Mouse (Mus musculus) intestine, embryonic 16.5 days (tissue): ENCODE measurements around the gene Cat. TPM values are rescaled to one million over a fixed set of nuclear protein-coding genes. Genes with fewer than 3 reads are reported as not detected.

ENCODE experiments used
- ATAC-seq: fragments of 200-750 bp; cut with Nextera tagmentation; 2 replicates; pipeline ENCODE4 v1.8.0; 2017; ENCODE audit warnings: moderate TSS enrichment, moderate library complexity
- H3K27ac ChIP-seq: fragments of 300-500 bp; sonication (generic); 2 replicates; pipeline ENCODE4 v1.5.1; 2014; ENCODE audit warnings: mild to moderate bottlenecking, low read length
- H3K27me3 ChIP-seq: fragments of 300-500 bp; sonication (generic); replicated peaks from 2 replicates; pipeline ENCODE4 v1.6.1; 2014; ENCODE audit warnings: low read length, control low read depth, mixed read lengths; ENCODE audit not compliant: control insufficient read depth, insufficient read depth
- H3K36me3 ChIP-seq: fragments of 300-500 bp; sonication (generic); 2 replicates; pipeline ENCODE4 v1.6.1; 2014; ENCODE audit warnings: low read length, control low read depth; ENCODE audit not compliant: control insufficient read depth, insufficient read depth
- H3K4me1 ChIP-seq: fragments of 300-500 bp; sonication (generic); 2 replicates; pipeline ENCODE4 v1.6.1; 2014; ENCODE audit warnings: low read length, control low read depth, mixed read lengths; ENCODE audit not compliant: control insufficient read depth, insufficient read depth
- H3K4me2 ChIP-seq: fragments of 300-500 bp; sonication (generic); 2 replicates; pipeline ENCODE4 v1.6.1; 2014; ENCODE audit warnings: low read depth, low read length, control low read depth
- H3K4me3 ChIP-seq: fragments of 300-500 bp; sonication (generic); 2 replicates; pipeline ENCODE4 v1.5.1; 2014; ENCODE audit warnings: mild to moderate bottlenecking, low read length
- H3K9ac ChIP-seq: fragments of 300-500 bp; sonication (generic); 2 replicates; pipeline ENCODE4 v1.6.1; 2014; ENCODE audit warnings: low read depth, low read length
- H3K9me3 ChIP-seq: fragments of 300-500 bp; sonication (generic); 2 replicates; pipeline ENCODE4 v1.6.1; 2016; ENCODE audit warnings: low read length, control low read depth; ENCODE audit not compliant: control insufficient read depth
- WGBS: fragments of 180-500 bp; shearing (Covaris S2); extraction: QIAGEN DNeasy Blood & Tissue Kit; methylation state at CpG from one replicate; pipeline ENCODE4 v1.1.7; 2014; 5-methylcytosine and 5-hydroxymethylcytosine counted together
- polyA plus RNA-seq: library from polyadenylated mRNA; unstranded; fragments of >200 nt; fragmentation: Nextera tagmentation; extraction: Ambion mirVana; gene quantifications from 2 replicates; pipeline ENCODE4 v1.2.1, GENCODE M21; 2015

The Cat gene
- polyA plus RNA-seq, 1 experiment from 2014 or later: 169 TPM

DNA sequence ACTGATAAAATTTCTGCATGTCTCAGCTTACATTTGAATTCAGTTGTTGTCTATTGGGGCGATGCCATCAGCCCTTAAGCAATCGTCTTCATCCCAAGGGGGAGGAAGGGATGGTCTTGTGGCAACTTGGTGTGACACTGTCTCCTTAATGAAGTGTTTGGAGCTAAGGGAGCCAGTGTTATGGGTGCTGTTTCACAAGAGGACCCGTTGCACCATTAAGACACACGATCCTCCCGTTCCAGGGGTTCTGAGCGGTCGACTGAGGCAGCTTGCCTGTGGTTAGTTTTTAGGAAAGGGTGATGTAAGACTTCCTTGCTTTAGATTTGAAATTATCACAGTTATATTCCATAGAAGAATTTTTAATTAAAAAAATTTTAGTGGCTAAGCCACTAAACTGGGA lies 35.1 kb downstream of the Cat start:
- H3K27ac ChIP-seq: no peak overlapping the region
- H3K4me3 ChIP-seq: no peak overlapping the region
- ATAC-seq: no peak
- H3K4me2 ChIP-seq: no peak overlapping the region
- 80% methylated on average over 7 of the region's 7 CpGs for WGBS
- H3K9ac ChIP-seq: no peak overlapping the region
- no peaks in the 10 kb centered on the region for H3K4me1 ChIP-seq
- H3K9me3 ChIP-seq: no peaks in the 10 kb centered on the region
- H3K36me3 ChIP-seq: no peaks in the 10 kb centered on the region; the same call in 1 of the 2 replicates
- no peaks in the 10 kb centered on the region for H3K27me3 ChIP-seq

DNA sequence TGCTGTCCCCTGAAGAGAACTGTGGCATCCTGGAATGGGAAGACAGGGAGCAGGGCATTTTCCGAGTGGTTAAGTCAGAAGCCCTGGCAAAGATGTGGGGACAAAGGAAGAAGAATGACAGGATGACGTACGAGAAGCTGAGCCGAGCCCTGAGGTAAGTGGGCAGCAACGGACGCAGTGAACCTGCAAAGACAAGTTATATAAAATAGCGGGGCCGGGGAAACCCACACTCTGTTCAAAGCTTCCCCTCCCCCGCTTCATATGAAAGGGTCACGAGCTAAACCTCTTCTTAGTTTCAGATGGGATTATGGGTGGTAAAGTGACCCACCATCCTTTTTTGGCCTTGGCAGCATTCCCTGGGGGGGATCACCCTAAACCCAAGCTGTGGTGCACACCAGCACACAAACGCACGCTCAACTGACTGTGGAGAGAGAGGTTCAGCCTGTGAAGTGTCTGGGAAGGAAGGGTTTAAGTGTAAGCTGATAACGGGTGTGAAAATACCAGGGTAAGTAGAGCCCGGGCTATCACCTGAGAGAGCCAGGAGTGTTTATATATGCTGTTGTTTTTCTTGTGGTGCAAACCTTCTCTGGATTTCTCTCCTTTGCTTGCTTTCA lies 35.9 kb downstream of the Cat start:
- ATAC-seq: no peak
- no peaks in the 10 kb centered on the region for H3K27me3 ChIP-seq
- no peak overlapping the region for H3K9ac ChIP-seq

DNA sequence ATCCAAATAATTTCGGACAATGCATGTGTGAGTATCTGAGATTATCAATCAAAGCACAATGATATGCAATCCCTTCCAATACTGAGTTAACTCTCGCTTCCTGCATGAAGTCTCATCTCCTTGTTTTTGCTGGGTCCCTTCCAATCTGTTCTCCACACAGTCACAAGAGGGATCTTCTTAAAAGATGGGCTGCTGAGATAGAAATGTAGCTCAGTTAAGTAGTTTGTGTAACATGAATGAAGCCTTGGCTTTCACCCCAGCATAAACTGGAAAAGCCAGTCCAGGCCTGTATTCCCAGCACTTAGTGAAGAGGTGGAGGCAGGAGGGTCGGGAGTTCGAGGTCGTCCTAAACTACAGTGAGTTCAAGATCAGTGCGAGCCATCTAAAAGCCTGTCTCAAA lies 38.6 kb downstream of the Cat start:
- no peak for ATAC-seq
- Histone ChIP-seq H3K9me3 (no peaks in the 10 kb centered on the region), H3K27ac (no peak overlapping the region), H3K9ac (no peak overlapping the region), H3K4me3 (no peak overlapping the region), H3K4me1 (no peaks in the 10 kb centered on the region), H3K36me3 (no peaks in the 10 kb centered on the region), H3K4me2 (no peak overlapping the region), H3K27me3 (no peaks in the 10 kb centered on the region)
- 87% methylated on average over 6 of the region's 6 CpGs for WGBS

More for the DNA sequence above, 35.9 kb downstream of the Cat start:
- WGBS: 56% methylated on average over 14 of the region's 14 CpGs
- H3K27ac ChIP-seq: no peak overlapping the region
- H3K4me2 ChIP-seq: no peak overlapping the region
- H3K4me3 ChIP-seq: no peak overlapping the region
- no peaks in the 10 kb centered on the region for H3K36me3 ChIP-seq
- no peaks in the 10 kb centered on the region for H3K4me1 ChIP-seq
- no peaks in the 10 kb centered on the region for H3K9me3 ChIP-seq

DNA sequence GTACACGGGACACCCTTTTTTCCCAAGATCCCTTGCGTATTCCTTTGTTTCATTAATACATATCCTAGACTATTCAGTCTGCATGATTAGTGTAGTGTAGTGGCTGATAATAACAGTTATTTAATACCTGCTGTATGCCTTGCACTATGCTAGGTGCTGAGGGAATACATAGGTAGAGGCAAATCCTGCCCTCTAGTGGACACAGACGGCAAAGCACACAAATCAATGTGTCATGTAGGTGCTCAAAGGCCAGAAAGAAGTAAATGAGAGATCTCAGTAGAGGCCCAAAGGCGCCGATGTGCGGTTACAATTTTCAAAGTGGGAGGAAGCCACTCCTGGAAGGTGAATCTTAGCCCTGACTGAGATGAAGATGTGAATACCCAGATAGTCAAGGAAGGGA lies 39.2 kb downstream of the Cat start:
- no peak overlapping the region for H3K4me3 ChIP-seq
- WGBS: 62% methylated on average over 6 of the region's 6 CpGs
- H3K27me3 ChIP-seq: no peaks in the 10 kb centered on the region
- H3K4me1 ChIP-seq: no peaks in the 10 kb centered on the region
- H3K4me2 ChIP-seq: no peak overlapping the region
- no peaks in the 10 kb centered on the region for H3K9me3 ChIP-seq
- no peaks in the 10 kb centered on the region for H3K36me3 ChIP-seq
- no peak overlapping the region for H3K9ac ChIP-seq
- H3K27ac ChIP-seq: no peak overlapping the region
- ATAC-seq: no peak

DNA sequence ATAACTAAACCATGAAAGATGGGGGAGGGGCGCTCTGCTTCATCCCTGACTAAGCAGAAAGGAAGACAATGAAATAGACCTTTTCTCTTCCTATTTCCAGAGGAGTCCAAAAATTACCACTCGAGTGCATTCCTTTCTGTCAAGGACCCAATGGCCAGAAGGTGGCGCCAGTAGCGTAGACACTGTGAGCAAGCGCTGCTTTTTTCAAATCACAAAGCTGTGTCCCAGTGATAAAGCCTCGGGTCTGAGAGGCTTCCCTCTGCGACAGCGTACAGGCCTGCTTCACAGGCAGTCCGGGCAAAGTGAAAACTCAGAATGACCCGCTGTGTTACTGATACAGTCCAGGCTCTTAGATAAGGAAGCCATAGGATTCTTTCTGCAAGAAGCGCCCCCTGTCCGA lies 45.2 kb downstream of the Cat start:
- H3K9ac ChIP-seq: no peak overlapping the region

DNA sequence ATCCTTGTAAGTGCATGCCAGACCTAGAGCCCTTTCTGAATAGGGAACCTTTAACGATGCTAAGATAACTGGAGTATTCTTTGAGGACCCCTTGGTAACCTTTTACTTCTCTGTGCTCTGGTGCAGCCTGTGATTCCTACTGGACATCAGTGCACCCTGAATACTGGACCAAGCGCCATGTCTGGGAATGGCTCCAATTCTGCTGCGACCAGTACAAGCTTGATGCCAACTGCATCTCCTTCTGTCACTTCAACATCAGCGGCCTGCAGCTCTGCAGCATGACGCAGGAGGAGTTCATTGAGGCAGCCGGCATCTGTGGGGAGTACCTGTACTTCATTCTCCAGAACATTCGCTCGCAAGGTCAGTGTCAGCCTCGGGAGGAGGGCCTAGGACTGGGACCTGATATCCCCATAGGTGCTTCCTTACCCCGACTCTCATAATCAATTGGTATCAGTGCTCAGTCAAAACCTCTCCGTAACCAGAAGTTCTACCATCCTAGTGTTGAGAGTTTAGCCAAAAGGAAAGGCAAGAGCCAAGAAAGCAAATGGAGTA lies 45.8 kb downstream of the Cat start:
- Histone ChIP-seq H3K9me3 (no peaks in the 10 kb centered on the region), H3K4me3 (no peak overlapping the region), H3K27ac (no peak overlapping the region), H3K9ac (no peak overlapping the region), H3K27me3 (no peaks in the 10 kb centered on the region), H3K36me3 (no peaks in the 10 kb centered on the region), H3K4me2 (no peak overlapping the region), H3K4me1 (peaks cover 12% of the 10 kb centered on the region)
- WGBS: 90% methylated on average over 11 of the region's 11 CpGs
- no peak for ATAC-seq

More for the DNA sequence above, 45.2 kb downstream of the Cat start:
- Histone ChIP-seq H3K36me3 (no peaks in the 10 kb centered on the region), H3K27me3 (no peaks in the 10 kb centered on the region), H3K4me2 (peak overlapping the region; percentile 45; the same call in 1 of the 2 replicates), H3K9me3 (no peaks in the 10 kb centered on the region), H3K4me3 (no peak overlapping the region), H3K27ac (no peak overlapping the region), H3K4me1 (peaks cover 12% of the 10 kb centered on the region)
- ATAC-seq: peak; percentile 39; the same call in 1 of the 2 replicates
- WGBS: 6% methylated on average over 12 of the region's 12 CpGs

DNA sequence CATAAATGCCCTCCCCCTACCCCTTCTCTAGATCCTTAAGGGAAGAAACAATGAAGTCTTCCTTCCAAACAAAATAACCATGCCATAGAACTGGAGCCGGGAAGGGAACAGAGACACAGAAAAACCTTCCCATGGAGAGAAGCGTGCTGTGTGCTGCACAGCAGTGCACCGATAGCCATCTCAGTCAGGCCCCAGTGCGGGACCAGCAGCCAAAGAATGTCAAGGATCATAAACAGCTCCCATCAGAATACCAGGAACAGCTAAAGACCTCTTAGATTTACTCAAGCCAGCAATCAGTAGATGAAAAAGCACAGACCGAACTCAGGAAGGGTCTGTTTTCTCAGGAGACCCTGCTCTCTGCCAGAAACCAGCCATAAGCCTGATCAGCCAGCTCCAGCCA lies 48.4 kb downstream of the Cat start:
- H3K27ac ChIP-seq: peak overlapping the region; percentile 39; the same call in 1 of the 2 replicates
- 0 out of 2 replicates have a peak, but pooled peaks have one; percentile 32 for ATAC-seq
- 32% methylated on average over 5 of the region's 5 CpGs for WGBS

DNA sequence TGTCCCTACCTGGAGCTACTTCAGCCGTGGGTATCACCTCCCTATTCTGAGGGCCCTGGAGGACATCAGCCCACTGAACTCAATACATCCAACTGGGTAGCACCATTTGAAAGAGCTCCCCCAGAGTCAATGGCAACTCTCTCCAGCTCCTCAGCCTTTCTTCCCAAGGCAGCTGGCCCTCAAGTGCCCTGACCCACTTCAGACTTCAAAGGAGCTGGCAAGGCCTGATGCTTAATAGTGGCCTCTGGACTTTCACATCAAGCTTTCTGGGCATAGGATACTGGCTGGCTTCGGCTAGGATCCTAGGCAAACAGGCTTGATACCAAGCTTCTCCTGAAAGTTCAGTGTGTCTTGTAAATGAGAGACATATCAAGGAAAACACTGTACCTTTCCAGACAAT lies 49.9 kb downstream of the Cat start:
- Histone ChIP-seq H3K4me2 (no peak overlapping the region), H3K9ac (no peak overlapping the region), H3K4me3 (no peak overlapping the region), H3K27me3 (no peaks in the 10 kb centered on the region), H3K9me3 (no peaks in the 10 kb centered on the region), H3K27ac (no peak overlapping the region), H3K4me1 (peaks cover 12% of the 10 kb centered on the region), H3K36me3 (no peaks in the 10 kb centered on the region)
- no peak for ATAC-seq
- 85% methylated on average over 2 of the region's 2 CpGs for WGBS

More for the DNA sequence above, 48.4 kb downstream of the Cat start:
- Histone ChIP-seq H3K4me1 (peaks cover 12% of the 10 kb centered on the region), H3K27me3 (no peaks in the 10 kb centered on the region), H3K4me2 (no peak overlapping the region), H3K9ac (no peak overlapping the region), H3K9me3 (no peaks in the 10 kb centered on the region), H3K36me3 (no peaks in the 10 kb centered on the region), H3K4me3 (no peak overlapping the region)

DNA sequence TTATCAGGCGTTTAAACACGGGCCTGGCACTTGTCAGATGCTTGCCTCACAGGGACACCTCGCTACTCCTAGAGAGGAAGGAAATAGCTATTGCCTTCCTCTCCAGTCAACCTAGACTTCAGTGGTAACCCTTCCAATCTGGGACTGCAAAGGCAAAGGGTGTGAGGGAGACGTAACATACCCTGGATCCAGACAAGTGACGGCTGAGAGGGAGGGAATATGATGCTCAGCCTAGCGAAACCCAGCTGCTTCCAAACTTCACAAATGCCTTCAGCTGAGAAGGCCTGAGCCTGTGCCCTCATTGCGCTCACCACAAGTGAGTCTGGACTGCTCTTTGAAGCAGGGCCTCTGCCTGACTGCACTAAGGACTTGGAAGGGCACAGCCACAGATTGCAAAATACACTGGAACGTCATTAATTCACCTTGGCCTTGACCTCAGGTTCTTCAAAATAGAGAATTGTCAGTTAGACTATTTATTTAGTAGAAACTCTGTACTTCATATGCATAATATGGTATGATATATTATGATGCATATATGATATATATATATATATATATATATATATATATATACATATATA lies 52.2 kb downstream of the Cat start:
- Histone ChIP-seq H3K9me3 (no peaks in the 10 kb centered on the region), H3K4me3 (no peak overlapping the region), H3K27ac (no peak overlapping the region), H3K4me2 (no peak overlapping the region), H3K9ac (no peak overlapping the region), H3K4me1 (peaks cover 12% of the 10 kb centered on the region), H3K27me3 (no peaks in the 10 kb centered on the region), H3K36me3 (no peaks in the 10 kb centered on the region)
- 60% methylated on average over 8 of the region's 8 CpGs for WGBS
- no peak for ATAC-seq
